Mouse (Mus musculus) heart, adult 9 months (tissue): ENCODE data around the gene Rtkn2.
"Not testable (repeated sequence)": the region's sequence is repeated elsewhere in the genome, so short reads cannot be mapped to it uniquely, and the experiment has no call there.

Source experiments
- DNase-seq, 2 experiments: peaks; one replicate each; pipeline ENCODE4 v3.0.0; 2022; ENCODE audit warnings: low spot score in 2 of 2

Gene Rtkn2

DNA sequence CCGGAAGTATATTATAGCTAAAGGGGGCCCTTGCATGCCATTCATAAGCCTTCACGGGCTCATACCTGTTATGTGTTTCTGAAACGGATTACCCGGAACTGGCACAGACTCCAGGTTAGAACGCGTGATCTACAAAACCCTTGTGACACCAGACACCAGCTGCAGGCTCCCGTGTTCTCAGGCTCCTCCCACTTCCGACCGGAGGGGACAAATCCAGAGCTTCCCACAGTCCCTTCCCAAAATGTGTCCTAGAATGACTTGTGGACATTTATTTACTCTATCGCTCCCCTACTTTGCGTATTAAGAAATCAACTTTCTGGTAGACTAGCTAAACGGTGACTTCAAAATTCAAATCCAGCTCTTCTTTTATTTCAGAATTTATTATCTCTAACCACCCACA is 94.9 kb downstream of the Rtkn2 start:
- DNase-seq = no peak

DNA sequence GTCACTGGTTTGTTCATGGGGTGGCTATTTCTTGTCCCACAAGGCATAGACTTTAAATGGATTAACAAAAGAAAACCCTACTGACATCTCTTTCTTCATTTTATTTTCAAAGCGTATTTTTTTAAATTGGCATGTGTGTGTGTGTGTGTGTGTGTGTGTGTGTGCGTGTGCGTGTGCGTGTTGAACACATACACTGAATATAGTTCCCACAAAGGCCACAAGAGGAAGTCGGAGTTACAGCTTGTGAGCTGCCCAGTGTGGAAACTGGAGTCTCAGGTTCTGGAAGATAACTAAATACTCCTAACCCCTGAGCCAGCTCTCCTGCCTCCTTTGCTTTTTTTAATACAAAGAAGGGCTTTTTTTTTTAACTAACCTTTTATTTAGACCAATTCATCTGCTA is 95.8 kb downstream of the Rtkn2 start:
- DNase-seq = no peak

DNA sequence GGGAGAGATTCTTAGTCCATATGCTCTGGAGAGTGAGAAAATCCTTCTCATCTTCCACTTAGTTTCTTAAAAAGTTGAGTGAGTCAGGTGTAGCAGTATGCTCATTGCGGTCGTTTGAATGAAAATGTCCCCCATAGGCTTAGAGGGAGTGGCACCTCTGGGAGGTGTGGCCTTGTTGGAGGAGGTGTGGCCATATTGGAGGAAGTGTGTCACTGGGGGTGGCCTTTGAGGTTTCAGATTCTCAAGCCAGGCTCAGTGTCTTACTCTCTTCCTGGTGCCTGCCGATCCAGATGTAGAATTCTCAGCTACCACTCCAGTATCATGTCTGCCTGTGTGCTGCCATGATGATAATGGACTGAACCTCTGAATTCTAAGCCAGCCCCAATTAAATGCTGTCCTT is 99.3 kb downstream of the Rtkn2 start:
- no peak for DNase-seq

DNA sequence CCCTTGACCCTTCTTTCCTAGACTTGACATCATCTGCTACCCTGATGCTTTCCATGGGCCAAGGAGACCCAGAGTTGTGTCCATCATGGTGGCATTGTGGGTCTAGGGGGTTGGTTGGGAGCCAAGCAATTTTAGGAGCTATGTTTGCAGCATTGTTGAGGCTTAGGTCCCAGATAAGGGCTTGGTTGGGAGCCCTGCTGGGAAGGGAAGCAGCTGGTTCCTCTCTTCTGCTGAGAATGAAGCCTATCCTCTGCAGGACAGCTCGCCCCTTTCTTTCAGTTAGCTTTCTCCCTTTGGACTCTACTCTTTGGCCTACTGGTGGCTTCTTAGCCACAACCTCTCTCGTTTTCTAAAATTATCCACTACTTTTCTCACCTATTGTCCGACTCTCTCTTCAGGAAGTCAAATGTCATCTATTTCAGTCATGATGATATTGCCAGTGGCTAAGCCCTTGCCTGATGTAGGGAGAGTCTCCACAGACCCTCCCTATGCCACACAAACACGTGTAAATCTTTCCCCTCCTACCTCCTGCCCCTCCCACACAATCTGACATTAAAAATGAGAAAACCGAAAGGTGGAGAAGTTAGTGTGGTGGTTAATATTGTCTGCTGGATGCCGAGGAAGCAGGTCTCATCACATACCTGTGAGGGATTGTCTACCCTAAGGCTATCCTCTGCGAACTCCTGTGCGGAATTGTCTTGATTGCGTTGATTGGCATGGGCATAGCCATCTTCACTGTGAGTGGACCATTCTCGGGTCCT is 100.7 kb downstream of the Rtkn2 start:
- DNase-seq = peak in 1 of 2 experiments; percentile 66

DNA sequence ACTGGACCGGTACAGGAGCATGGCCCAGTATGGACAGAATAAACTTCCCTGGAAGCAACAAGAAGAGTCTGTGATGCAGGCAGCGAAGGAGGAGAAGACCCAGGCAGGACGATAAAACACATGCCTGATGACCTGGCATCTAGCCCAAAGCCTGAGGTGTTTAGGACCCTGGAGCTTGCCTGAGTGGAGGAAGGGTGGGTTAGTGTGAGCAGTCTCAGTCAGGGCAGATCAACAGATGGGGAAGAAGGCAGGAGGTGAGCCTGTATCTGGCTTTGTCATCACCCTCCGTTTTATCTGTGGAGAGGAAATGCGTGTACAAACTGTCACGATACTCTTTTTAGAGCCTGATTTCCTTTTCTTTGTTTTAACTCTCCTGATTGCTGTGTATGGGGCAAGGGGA is 102.3 kb downstream of the Rtkn2 start:
- DNase-seq = peak; percentile 54 to 74

DNA sequence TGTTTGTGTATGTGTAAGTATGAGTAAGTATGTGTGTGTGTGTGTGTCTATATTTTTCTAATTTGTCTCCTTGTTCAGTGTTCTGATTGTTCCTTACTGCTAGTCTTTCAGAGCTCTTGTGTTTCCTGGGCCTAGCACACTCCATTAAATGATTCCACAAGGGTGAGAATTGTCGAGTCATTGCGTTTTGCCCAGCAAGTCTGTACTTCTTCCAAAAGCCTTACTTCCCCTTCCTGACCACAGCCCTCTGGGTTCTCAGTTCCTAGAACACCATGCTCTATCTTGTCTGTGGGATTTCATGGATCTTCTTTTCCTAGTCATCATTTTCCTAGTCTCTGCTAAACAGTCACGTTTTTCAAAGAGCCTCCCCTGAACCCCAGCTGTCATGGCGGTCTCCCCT is 106.2 kb downstream of the Rtkn2 start:
- DNase-seq = no peak

DNA sequence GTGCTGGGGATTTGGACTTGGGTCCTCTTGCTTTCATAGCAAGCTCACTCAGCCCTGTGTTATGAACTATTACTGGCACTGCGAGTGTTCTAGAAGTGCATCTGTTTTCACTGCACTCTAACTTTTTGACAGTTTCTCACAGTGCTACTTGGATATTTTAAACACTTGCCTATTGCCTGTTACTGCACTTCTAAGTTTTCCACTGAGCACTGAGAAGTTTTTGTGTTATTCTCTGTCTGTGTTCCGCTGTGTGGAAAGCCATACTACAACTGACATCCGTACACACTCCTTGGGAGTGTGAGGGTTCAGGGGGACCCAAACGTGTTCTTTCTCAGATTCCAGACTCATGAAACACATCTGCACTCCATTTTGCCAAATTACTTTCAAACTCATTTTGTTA is 107.6 kb downstream of the Rtkn2 start:
- DNase-seq = no peak

DNA sequence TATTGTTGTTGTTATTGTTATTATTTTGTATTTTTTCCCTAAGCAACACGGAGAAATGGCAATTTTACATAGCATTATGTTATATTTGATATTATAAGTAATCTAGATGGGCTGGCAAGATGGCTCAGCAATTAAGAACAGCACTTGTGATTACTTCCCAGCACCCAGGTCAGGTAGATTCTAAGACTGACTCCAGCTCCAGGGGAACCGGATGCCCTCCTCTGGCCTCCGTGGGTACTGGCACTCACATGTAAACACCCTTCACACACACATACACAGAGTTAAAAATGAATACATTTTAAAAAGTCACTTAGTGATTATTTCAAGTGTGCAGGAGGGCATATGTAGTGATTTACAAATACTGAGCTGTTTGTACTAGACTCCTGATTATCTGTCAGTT is 108.4 kb downstream of the Rtkn2 start:
- no peak for DNase-seq

DNA sequence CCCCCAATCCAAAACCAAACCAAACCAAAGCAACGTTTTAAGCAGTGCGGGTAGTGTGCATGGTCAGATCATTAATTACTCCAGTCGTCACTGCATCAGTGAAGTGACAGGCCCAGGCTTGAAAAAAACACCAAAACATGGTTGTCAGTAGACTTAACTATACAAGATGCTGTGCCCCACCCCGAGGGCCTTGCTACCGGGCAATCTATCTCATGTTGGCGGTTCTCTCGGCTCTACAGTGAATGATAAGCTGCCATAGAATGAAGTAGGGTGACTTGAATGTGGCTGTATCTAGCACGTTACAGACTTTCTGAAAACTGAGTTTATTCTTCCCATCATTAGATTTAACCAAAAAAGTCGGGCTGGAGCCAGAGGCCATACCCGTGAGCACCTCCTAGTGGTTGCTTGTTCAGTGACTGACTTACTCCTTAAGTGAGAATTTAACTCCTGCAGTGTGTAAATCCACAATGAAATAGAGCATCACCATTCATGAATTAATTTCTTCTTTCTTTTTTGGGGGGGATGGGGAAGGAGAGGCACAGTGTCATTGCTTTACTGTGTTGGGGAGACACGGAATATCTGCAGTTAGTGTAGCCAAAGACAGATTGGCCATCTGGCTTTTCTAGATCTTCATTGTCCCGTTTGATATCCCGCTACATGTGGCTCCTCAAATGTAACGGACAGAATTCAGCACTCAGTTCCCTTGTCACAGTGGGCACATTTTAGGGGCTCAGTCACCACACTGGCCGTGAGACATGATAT is 110.2 kb downstream of the Rtkn2 start:
- peak in 1 of 2 experiments; percentile 34 for DNase-seq

DNA sequence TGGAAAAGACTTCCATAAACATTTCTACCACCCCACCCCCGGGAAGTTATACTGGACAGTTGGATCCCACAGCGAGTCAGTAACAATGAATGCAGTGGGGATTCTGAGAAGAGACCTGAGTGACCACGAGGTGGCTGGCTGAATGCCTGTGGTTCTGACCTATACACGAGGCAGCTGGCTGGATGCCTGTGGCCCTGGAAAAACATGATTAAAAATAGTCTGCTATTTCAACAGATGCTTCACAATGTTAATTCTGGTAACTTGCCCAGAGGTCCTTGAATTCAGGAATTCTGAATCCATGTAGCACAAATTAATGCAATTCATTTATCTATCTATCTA is 110.8 kb downstream of the Rtkn2 start:
- peak; percentile 88 to 93 for DNase-seq

DNA sequence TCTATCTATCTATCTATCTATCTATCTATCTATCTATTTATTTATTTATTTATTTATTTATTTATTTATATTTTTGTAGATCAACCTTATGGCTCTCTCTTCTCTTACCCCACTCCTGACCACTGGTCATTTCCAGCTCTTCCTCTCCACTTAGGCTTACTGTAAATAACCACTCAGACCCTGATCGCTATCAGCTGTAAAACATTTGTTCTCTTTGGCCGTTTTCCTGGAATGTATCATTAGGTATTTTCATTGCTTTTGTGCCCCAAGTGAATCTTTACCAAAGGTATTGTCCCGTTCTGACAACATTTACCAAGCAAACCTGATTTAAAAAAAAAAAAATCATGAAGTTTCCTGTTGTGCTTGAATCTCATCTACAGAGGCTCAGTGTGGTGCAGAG is 111.2 kb downstream of the Rtkn2 start:
- DNase-seq = no peak

DNA sequence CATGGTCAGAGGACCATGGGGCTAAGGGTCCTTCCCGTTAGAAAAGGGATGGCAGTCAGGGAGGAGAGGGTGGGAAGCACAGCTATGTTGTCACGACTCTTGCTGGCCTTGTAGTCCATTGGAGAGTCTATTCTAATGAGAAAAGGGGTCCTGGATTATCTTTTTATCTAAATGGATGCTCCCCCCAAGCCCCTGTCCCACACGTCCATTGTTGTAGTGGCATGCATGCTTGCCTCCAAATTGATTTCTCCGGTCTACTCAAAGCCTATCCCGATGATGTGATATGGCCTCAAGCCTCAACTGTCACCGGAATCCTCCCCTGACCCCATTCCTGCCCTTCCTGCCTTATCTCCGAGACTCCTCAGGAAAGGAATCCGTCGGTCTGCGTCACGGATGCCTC is 111.6 kb downstream of the Rtkn2 start:
- no peak for DNase-seq

DNA sequence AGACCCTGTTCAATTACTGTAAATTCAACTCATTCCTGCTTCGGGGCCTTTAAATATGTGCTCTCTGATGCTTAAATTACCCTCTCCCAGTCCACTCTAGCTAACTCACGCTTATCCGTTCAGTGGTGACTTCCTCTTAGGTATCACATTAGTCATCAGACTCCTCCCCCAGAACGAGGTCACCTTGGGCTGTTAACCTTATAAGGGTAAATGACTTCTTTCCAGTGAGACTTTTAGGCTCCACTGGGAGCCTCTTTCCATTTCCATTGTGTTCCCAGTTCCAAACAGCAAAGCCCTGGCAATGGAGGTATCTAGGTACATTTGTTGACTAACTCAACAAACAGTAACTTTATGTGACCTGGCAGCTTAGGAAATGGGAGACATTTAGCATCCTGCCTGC is 112.5 kb downstream of the Rtkn2 start:
- DNase-seq = no peak

DNA sequence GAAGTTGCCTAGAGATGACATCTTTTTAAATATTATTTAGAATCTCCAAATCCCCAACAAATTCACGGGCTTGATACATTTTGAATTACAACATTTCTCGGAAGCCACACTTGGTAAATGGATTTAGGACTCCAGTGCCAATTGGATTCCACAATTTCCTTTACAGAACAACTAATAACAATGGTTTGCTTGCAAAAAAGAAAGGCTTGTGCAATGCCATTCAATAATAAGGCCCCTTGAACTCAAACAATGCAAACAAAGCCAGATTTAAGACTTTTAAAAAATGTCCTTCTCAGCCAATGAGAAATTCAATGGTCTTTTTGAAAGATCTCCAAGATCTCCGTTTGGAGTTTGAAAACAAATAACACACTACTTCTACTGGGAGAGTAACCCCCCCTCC is 114.1 kb downstream of the Rtkn2 start:
- no peak for DNase-seq

DNA sequence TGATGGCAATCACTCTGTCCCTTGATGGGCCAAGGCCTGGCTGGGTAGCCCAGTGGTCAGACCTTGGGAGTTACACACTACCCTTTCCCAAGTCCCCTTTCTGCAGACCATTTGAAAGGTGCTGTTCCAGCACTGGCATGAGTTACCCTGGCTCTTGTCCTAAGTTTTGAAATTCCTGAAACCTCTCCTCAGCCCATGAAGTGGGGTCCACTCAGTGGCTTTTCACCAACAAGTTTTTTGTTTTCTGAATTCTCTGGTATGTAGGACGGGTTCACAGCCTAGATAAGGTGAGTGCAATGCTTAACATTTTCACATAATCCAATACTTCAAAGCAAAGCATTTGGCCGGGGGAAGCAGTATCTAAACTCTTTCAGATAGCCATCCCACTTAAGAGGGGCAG is 115.8 kb downstream of the Rtkn2 start:
- no peak for DNase-seq

DNA sequence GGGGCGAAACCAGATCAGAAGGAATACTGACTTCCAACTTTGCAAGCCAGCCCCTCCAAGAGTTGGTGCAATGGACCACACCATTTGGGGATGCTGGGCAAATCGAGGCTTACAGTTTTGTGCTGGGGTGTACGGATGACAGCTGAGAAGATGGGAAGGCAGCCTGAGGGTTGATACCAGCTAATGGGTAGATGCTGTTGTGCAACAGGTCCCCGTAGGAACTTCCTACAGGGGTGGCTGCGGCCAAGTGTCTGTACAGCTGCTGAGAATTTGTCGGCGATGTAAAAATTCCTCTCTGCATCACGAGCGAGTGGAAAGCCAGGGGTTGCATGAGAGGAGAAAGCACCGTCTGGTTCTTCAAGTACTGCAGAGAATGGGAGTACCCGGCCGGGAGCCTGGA is 117.0 kb downstream of the Rtkn2 start:
- no peak for DNase-seq

DNA sequence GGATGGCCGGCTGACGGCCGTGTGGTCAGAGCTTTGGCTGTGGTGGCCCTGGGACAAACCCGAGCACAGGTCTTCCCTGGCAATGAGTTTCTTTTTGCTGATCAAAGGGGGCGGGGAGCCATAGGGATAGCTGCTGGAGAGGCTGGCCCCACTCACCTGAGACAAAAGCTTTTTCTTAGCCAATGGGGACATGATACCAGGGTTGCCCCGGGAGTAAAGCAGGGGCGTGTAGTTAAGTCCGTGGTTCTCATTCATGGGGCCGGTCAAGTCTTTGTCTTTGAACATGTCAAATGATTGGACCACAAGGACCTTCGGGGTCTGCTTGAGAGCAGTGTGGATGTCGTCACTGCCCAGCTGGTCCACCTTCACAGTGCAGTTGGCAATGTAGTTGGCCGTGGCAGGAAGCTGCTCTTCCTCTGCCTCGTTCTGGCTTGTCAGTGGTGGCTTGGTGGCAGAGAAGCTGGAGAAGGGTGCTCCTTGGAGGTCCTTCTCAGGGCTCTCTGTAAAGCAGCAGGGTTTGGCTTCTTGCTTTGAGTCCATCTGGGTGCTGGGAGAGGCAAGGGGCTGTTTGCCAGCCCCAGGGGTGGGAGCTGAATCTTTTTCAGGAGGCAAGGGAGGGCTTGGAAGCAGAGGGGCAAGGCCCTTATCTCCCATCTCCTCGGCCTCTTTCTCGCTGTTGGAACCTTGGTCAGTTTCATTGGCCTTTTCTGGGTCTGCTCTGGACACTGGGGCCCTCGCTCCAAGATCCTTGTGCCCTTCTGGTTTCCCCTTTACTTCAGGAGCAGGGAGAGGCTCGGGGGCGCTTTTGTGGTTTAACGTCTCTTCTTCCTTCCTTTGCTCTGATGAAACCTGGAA is 118.7 kb downstream of the Rtkn2 start:
- DNase-seq = no peak

DNA sequence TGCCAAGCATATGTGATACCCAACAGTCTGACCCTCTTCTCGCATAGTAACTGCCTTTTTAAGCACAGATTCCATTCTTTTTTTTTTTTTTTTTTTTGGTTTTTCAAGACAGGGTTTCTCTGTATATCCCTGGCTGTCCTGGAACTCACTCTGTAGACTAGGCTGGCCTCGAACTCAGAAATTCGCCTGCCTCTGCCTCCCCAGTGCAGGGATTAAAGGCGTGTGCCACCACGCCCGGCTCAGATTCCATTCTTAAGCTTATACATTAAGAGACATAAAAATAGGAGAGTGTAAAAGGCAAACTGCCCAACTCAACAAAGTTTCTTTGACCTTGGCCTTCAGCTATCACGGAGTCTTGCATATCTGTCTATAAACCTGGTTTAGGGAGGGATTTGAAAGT is 120.4 kb downstream of the Rtkn2 start:
- DNase-seq = not testable (repeated sequence)

DNA sequence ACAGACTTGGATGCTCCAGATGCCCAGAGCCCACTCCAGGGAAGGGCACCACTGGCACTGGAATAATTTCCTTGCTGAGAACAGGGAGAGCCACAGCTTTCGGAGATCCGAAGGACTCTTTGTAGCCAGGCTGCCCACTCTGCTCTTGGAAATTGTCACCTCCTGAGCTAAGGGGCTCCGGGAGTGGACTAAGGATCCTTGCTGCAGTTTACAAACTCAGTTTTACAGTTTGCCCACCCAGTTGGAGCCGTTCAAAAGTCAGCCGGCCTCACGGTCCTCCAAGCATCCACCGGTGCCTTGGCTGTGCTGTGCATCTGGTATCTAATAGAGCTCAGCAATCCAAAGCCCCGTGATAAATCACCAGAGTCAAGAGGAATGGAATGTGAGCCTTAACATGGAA is 121.1 kb downstream of the Rtkn2 start:
- DNase-seq = no peak

DNA sequence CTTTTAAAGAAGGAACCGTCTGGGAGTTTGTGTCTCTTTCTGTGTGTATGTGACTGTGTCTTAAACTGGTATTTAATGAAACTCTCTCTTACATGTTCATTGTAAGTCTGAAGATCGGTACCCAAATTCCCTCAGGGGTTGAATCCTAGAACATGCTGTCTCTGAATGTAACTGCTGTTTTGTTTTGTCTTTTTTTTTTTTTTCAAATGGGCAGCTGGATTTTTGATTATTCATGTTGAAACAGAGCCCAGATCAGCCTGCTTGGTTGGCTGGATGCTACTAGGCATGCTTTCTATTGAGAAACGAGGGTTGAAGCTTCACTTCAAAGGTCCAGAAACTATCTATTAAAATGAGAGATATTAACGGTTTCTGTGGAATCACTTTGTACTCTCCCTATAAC is 121.9 kb downstream of the Rtkn2 start:
- DNase-seq = no peak

DNA sequence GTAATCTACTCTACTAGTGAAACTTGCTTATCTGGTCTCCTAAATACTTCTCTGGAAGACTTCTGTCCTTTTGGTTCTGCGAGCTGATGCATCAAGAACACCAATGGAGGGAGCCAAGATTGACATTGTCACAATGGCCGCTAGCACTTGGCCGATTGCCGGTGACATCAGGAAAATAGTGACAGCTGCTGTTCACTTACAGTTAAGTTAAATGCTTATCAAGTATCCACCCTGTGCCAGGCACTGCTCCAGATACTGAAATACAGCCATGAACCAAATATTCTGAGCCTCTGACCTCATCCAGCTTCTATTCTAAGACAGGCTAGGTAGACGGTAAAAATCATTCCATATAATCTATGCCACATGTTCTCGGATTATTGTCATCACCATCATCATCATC is 123.2 kb downstream of the Rtkn2 start:
- peak; percentile 63 to 85 for DNase-seq

DNA sequence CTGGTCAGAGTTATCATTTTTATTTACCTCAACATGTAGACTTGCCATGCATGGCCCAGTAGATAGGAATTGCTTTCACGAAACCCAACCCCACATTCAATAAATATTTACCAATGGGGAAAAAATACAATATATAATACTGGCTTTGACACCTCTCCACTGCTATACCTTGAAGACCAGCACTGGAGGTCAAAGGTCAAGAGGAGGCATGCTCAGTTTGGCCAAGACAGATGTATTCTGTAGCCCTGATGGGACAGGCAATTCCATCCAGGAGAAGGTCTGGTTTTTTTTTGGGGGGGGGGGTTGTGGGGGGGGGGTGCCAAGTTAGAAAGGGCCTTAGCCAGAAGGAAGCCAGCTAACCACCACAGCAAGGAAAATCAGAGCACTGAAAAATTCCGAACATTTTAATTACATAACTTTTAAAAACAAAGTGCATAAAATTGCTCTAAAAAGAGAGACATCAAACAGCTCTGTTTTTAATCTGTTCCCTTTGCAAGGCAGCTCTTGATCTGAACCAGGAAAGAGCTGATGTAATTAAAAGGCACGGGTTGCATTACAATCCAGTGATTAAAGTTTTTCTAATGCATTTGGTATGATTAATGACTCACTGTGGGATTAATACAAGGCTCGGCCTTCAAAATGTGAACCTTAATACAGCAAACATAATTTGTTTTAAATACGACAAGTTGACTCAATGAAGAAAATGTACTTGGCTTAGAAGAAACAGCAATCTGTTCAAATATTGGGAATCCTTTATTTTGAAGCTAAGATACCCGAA is 123.9 kb downstream of the Rtkn2 start:
- no peak for DNase-seq
